Mouse (Mus musculus) adrenal gland, adult 8-10 months (tissue): Measurements from ENCODE around the gene Mx1. TPM values are rescaled to one million over a fixed set of nuclear protein-coding genes. Genes with fewer than 3 reads are reported as not detected.

Experiments
- DNase-seq: peaks from one replicate; pipeline ENCODE4 v3.0.0; 2022
- total RNA-seq, 4 experiments: library from RNA; stranded (reverse); gene quantifications; 2 replicates each; pipeline ENCODE4 v1.2.4; 2022

Mx1 gene
- 1 to 10 TPM; 2.6 to 5.0 (median 3.2) TPM for total RNA-seq

DNA sequence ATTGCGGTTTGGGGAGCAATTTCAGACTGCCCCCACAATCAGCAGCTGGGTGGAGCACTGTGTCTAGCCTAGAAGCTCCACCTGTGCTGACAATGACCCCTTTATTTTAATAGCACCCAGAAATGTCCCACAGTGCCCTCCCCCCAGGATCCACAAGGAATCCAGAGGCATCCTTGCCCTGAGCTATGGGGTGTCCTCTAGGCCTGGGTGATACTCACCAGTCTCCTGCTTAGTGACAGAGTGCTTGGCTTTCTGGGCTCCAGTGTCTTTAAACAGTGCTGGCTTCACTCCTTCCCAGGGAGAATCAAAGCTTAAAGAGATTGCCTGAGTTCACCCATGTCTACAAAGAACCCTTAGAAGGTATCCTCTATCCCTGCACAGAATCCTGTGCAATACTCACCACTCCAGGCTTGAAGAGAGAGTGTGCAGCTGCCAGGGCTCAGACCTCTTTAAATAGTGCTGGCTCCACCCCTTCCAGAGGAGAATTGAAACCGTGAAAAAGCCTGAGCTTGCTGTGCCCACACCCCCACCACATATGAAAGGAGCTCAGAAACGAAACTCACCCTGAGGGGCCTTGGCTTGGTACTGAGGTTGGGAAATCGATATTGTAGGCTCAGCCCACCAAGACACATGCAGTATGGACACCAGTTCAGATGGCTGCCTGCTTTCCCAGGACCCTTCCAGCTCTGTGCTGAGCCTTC is at the start of gene Mx1:
Mx1 (minus strand) TSS at position 427 of the 701 bp plus-strand sequence.
- DNase-seq = no peak

GRCm38 (mm10) chr16:97512347-97512751 is 49.6 kb upstream of the Mx1 start:
- no peak for DNase-seq

DNA sequence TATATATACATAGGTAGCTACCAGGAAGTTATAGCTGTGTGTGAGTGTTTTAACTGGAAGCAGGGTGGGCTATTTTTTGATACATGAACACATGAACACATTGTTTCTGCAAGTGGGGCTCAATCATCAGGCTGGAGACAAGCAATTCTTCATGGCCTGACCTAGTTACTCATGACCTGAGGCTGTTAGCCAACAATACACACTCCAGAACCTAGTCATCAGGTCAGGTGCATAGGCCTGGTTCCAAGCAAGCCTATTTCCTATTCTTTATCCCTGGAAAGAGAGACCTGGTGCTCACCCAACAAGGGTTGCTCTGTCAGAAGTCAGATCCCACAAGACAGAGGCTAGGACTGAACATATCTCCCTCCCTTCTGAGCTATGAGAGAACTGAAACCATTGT is 48.8 kb upstream of the Mx1 start:
- DNase-seq = no peak

- no peak for DNase-seq
Measured at GRCm38 (mm10) chr16:97510849-97511248, 48.1 kb upstream of the Mx1 start.

DNA sequence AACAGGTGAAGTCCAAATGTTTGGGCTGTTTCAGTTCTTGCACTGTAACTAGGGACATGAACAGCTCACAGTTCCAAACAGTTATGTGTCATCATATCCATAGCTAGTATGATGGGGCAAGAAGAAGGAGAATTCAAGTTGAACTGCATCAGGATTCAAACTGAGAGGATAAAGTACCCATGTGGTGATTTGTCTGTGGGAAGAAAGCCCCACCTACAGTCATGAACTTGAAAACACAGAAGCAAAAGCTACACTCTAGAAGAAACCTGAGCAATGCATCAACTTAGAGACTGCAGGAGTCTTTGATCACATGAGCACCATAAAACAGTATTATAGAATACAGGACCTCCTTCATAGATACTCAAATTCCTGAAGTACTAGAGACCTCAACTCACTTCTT is 45.1 kb upstream of the Mx1 start:
- DNase-seq = no peak

GRCm38 (mm10) chr16:97504793-97505192 is 42.1 kb upstream of the Mx1 start:
- no peak for DNase-seq

GRCm38 (mm10) chr16:97503849-97504248 is 41.1 kb upstream of the Mx1 start:
- no peak for DNase-seq

DNA sequence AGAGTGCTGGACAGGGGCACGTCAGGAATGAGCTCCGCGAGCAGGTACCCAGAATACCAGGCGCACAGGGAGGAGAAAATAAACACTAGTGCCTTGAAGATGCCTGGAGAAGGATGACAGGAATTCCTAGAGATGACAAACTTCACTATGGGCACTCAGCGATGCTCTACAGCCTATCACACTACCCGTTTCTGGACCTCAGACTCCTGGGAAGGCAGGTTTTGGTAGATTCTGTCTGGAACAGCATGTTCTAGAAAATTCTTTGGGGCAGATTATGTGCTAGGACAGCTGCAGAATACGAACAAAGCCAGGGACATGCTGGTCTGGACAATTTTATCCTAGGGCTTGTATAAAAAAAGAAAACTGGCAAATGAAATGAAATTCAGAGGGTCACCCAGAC is 38.2 kb upstream of the Mx1 start:
- no peak for DNase-seq

DNA sequence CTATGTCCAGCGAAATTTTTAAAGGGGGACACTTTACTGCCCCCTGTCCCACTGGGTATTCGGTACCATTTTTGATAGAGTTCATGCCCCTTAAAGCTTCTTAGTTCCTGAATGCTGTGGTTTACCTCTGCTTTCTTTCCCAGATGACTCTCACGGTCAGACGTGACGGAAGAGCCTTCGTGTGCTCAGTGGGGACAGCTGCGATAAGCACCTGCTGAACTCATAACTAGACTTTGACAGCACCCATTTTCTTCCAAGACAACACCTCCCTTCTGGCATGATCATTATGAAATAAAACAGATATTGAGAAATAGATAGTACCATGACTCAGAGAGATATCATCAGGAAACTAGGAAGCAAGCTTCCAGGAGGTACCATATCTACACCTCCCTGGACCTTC is 36.7 kb upstream of the Mx1 start:
- no peak for DNase-seq

DNA sequence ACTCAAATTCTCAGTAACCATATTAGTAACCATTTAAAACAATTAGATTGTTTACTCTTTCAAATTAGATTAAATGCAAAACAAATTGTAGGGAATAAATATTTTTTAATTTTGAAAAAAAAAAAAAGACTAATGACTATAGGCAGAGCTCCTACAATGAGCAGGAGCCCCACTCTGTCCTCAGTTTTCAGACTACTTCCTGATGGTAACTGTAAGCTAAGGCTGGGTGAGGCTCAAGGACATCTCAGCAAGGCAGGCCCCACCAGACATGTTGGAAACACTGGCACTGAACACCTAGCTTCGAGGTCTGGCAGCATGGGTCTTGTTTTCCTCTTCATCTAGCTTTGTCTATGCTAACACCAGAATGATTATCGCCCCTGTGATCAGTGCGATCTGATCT is 35.4 kb upstream of the Mx1 start:
- no peak for DNase-seq

DNA sequence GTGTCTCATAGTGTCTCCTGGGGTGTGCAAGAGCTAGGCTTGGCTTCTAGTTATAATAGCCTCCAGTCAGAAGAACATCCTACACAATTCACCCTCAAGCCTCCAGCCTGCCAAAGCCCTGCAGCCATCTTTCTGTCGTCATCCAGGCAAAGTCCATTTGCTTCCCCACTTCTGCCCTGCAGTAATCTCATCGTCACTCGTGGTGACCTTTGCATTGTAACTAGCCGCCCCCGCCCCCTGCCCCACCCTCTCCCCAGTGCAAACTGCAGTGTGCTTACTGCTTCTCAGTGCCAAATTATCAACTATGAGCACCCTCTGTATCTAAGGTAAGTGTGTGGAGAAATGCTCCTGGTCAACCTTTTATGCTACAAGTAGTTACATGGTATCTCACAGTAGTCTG is 35.0 kb upstream of the Mx1 start:
- no peak for DNase-seq

GRCm38 (mm10) chr16:97496026-97496425 is 33.3 kb upstream of the Mx1 start:
- DNase-seq = no peak

DNA sequence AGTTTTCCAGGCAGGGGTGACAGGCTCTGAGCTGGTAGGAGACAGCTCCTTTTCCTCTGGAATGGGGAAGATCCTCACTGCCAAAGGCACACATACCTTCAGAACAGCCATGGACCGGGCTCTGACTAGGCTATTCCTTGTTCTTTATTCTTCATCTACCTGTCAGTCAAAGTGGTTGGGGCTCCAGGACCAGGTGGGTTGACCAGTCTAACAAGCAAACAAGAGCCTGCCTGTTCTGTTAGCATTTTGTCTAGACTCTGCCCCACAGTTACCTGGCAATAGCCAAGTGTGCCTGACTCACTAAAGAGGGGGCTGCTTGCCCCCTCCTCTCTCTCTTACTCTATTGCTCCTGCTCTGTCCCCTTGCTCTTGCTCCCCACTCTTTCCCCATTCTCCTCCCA is 29.7 kb upstream of the Mx1 start:
- no peak for DNase-seq

DNA sequence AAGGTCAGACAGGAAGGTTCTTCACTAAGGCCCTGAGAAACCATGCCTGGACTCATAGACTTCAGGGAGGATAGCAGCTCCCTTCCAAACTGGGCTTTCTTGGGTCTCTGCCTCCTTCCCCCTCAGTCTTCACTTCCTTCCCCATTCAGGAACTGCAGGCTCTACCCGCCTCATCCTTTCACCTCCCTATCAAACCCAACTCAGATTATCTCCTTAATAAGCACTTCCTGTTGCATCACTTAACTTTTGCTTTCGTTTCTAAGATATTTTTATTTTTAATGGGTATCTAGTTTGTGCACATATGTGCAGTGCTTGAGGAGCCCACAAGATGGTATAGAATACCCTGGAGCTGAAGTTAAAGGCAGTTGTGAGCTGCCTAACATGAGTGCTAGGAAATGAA is 15.9 kb upstream of the Mx1 start:
- DNase-seq = no peak

- no peak for DNase-seq
Measured at GRCm38 (mm10) chr16:97476524-97476923, 13.8 kb upstream of the Mx1 start.

DNA sequence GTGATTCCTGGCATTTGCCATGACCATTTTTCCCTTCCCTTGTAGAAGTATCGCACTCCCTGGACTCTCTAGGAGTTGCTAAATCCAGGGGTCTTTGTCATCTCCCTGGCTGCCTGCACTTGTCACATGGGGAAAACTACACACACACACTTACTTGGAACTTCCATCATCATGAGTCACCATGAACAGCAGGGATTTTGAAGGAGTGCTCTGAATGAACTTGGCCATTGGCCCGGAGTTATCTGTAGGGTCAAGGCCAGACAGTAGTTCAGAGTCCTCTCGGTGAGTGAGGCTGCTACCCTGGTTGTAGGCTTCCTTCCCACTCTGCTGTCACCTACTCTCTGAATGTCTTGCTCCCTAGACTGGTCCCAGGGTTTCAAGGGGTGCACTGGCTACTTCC is 12.9 kb upstream of the Mx1 start:
- DNase-seq = peak; percentile 88

- no peak for DNase-seq
Measured at GRCm38 (mm10) chr16:97474671-97475070, 12.0 kb upstream of the Mx1 start.

DNA sequence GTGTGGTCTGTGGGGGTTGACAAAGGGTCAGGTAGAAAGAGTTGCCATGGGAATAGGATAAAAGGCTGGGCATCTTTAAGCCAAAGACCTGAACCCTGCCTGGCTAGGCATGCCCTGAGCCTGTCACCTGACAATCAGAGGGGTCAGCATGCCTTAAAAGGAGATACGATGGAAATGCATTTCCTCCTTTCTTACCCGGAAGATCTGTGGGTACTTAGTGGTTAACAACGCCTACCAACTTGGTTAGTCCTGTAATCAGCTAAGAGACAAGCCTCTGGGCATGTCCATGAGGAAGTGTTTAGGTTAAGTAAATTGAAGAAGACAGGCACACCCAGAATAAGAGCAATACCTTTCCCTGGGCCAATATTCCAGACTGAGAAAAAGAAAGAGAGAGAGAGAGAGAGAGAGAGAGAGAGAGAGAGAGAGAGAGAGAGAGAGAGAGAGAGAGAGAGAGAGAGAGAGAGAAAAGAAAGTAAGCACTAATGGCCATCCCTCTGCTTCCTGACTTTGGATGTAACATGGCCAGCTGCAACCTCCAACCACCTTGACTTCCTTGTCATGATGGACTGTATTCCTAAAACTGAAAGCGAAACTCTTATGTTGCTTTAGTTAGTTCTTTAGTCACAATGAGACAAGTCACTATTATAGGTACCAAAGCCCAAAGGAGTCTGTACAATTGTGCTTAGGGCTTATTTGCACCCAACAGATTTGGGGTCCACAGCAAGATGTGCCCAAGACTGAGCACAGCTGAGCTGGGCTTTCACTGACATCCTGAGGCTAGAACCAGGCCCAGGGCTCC is 5.5 kb upstream of the Mx1 start:
- DNase-seq = no peak

GRCm38 (mm10) chr16:97467472-97467871 is 4.8 kb upstream of the Mx1 start:
- DNase-seq = no peak

- DNase-seq = no peak
Measured at GRCm38 (mm10) chr16:97466182-97466957, 3.7 kb upstream of the Mx1 start.

- DNase-seq = no peak
Measured at GRCm38 (mm10) chr16:97461271-97461670, 1.4 kb downstream of the Mx1 start.

DNA sequence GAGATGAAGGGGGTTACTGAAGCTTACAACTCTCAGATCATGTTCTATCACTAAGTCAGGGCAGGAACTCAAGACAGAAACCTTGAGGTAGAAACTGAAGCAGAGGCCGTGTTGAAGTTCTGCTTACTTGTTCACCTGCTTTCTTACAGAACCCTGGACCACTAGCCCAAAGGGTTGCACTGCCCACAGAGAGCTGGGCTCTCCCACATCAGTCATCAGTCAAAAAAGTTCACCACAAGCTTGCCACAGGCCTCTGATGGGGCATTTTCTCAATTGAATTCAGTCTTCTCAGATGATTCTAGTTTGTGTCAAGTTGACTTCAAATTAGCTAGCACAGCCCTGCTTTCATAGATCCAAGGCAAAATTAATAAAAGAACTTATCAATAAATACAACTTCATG is 2.9 kb downstream of the Mx1 start:
- DNase-seq = no peak

GRCm38 (mm10) chr16:97447386-97447785 is 15.3 kb downstream of the Mx1 start:
- DNase-seq = no peak
